Comparison of ENCODE assay signal across 16 mouse cellular contexts in genomic region chr14:62322581-62323344, GRCm38 (mm10). TPM values are rescaled to one million over a fixed set of nuclear protein-coding genes. Genes with fewer than 3 reads are reported as not detected.
DNase-seq lines count a peak whose midpoint lies in the region; ATAC-seq and TF ChIP-seq lines count a peak whose summit lies in the region.
"Had no signal": no experiment of that assay in that cellular context is flagged by ENCODE, and none has a peak within 500 bp of the region (broad histone marks: within the 10 kb centered on the region; RNA-seq: fewer than 3 reads in every experiment).

No protein-coding gene starts in this region.

- peak; percentile 60 for DNase-seq in forebrain, embryonic 14.5 days (ENCODE audit: low spot score)
- DNase-seq in kidney, adult 9 months, result peak; percentile 47
- DNase-seq in kidney, adult 18-20 months, result no peak
- no peak for DNase-seq in CH12.LX (ENCODE audit: extremely low read depth)
- no peak for DNase-seq in MN1 (ENCODE audit: low spot score)
- DNase-seq in embryo, embryonic 10.5 days (ENCODE audit: low spot score), result no peak
- DNase-seq: adrenal gland, adult 8-10 months; cerebellum, adult 9-11 months; thymus, adult 2 months had no signal

- ATAC-seq in forebrain, embryonic 14.5 days, result peak; percentile 66
- no peak for ATAC-seq in forebrain, embryonic 12.5 days (ENCODE audit: low FRiP score)
- no peak for ATAC-seq in kidney, embryonic 15.5 days (replicated peaks; ENCODE audit: low FRiP score)
- ATAC-seq: inflammation-experienced regulatory T-cells, adult 6 months had no signal

- no peaks in the 10 kb centered on the region for H3K36me3 ChIP-seq in forebrain, embryonic 14.5 days (ENCODE audit: control insufficient read depth, insufficient read depth, low read length)
- no peaks in the 10 kb centered on the region for H3K36me3 ChIP-seq in forebrain, embryonic 12.5 days (replicated peaks)
- H3K36me3 ChIP-seq in CH12.LX (replicated peaks in 1 of 2; ENCODE audit: control insufficient read depth in 1 of 2, insufficient read depth in 1 of 2, low read length in 1 of 2), result no peaks in the 10 kb centered on the region
- no peaks in the 10 kb centered on the region for H3K36me3 ChIP-seq in kidney, embryonic 15.5 days
- H3K36me3 ChIP-seq: heart, embryonic 12.5 days; hindbrain, embryonic 10.5 days; neural tube, embryonic 13.5 days had no signal

- H3K79me2 ChIP-seq in CH12.LX (replicated peaks; ENCODE audit: control insufficient read depth, extremely low read depth, insufficient read depth, poor library complexity, severe bottlenecking), result no peaks in the 10 kb centered on the region

- H3K4me3 ChIP-seq in forebrain, embryonic 14.5 days (ENCODE audit: low read depth, low read length), result no peak overlapping the region
- no peak overlapping the region for H3K4me3 ChIP-seq in forebrain, embryonic 12.5 days (replicated peaks)
- H3K4me3 ChIP-seq in CH12.LX (replicated peaks in 1 of 3; ENCODE audit: low read depth in 2 of 3, low read length in 2 of 3, poor library complexity in 1 of 3), result no peak overlapping the region
- H3K4me3 ChIP-seq in kidney, embryonic 15.5 days (replicated peaks), result no peak overlapping the region
- H3K4me3 ChIP-seq: heart, embryonic 12.5 days; hindbrain, embryonic 10.5 days; neural tube, embryonic 13.5 days had no signal

- in situ Hi-C loops in CH12.LX (cut with MboI; ENCODE audit: low pct_ligation_motif_present, low pct_unique_long_range_greater_than_20kb, low sequenced_read_pairs), result no loop called here

- H3K4me1 ChIP-seq in forebrain, embryonic 14.5 days (ENCODE audit: control insufficient read depth, insufficient read depth, low read length), result peaks cover 15% of the 10 kb centered on the region
- peaks cover 19% of the 10 kb centered on the region for H3K4me1 ChIP-seq in forebrain, embryonic 12.5 days
- H3K4me1 ChIP-seq in CH12.LX (ENCODE audit: control insufficient read depth in 1 of 2, insufficient read depth in 2 of 2), result no peaks in the 10 kb centered on the region
- peaks cover 10% of the 10 kb centered on the region for H3K4me1 ChIP-seq in kidney, embryonic 15.5 days

- peak overlapping the region; percentile 1; the same call in 1 of the 2 replicates for H3K27ac ChIP-seq in forebrain, embryonic 14.5 days (ENCODE audit: low read depth, low read length)
- no peak overlapping the region for H3K27ac ChIP-seq in forebrain, embryonic 12.5 days
- no peak overlapping the region for H3K27ac ChIP-seq in CH12.LX (ENCODE audit: insufficient read depth, low read depth)
- 0 out of 2 replicates have a peak overlapping the region, but pooled peaks have one; percentile 24 for H3K27ac ChIP-seq in kidney, embryonic 15.5 days
- H3K27ac ChIP-seq: hindbrain, embryonic 10.5 days; liver, embryonic 14.5 days; neural tube, embryonic 13.5 days had no signal

- no peak for TF ChIP-seq EP300 in CH12.LX (IDR thresholded peaks at IDR 0.05; ENCODE audit: low read length)

- H3K27me3 ChIP-seq in forebrain, embryonic 14.5 days (replicated peaks; ENCODE audit: control insufficient read depth, insufficient read depth, low read length), result no peaks in the 10 kb centered on the region
- H3K27me3 ChIP-seq in forebrain, embryonic 12.5 days, result no peaks in the 10 kb centered on the region
- no peaks in the 10 kb centered on the region for H3K27me3 ChIP-seq in CH12.LX (replicated peaks)
- H3K27me3 ChIP-seq in kidney, embryonic 15.5 days, result no peaks in the 10 kb centered on the region
- H3K27me3 ChIP-seq: heart, embryonic 12.5 days; neural tube, embryonic 13.5 days had no signal

- H3K4me2 ChIP-seq in forebrain, embryonic 14.5 days (ENCODE audit: low read length), result no peak overlapping the region
- H3K4me2 ChIP-seq in forebrain, embryonic 12.5 days, result no peak overlapping the region
- no peak overlapping the region for H3K4me2 ChIP-seq in CH12.LX (ENCODE audit: insufficient read depth, low read depth, poor library complexity, severe bottlenecking)
- H3K4me2 ChIP-seq in kidney, embryonic 15.5 days, result no peak overlapping the region
- H3K4me2 ChIP-seq: heart, embryonic 12.5 days; neural tube, embryonic 13.5 days had no signal

- TF ChIP-seq RAD21 in CH12.LX (IDR thresholded peaks at IDR 0.05; ENCODE audit: low read depth, low read length), result peak; percentile 23

- peak in 1 of 2 experiments; percentile 17; a peak in 2 of 4 replicates for TF ChIP-seq CTCF in CH12.LX (conservative IDR thresholded peaks at IDR 0.05 in 1 of 2, IDR thresholded peaks at IDR 0.05 in 1 of 2; ENCODE audit: low read depth in 2 of 2, low read length in 2 of 2)

- dilution Hi-C loops in CH12.LX (cut with MboI; ENCODE audit: extremely low pct_ligation_motif_present, extremely low pct_unique_long_range_greater_than_20kb, low sequenced_read_pairs), result no loop called here

- H3K9ac ChIP-seq in forebrain, embryonic 14.5 days (ENCODE audit: low read length), result no peak overlapping the region
- H3K9ac ChIP-seq in forebrain, embryonic 12.5 days, result no peak overlapping the region
- H3K9ac ChIP-seq in CH12.LX (ENCODE audit: insufficient read depth, low read depth), result no peak overlapping the region
- H3K9ac ChIP-seq in kidney, embryonic 15.5 days, result no peak overlapping the region
- H3K9ac ChIP-seq: heart, embryonic 12.5 days; liver, embryonic 14.5 days; neural tube, embryonic 13.5 days had no signal

- WGBS in forebrain, embryonic 14.5 days, result 26% methylated on average over 6 of the region's 6 CpGs
- 30% methylated on average over 6 of the region's 6 CpGs for WGBS in forebrain, embryonic 12.5 days
- 41% methylated on average over 6 of the region's 6 CpGs for WGBS in kidney, embryonic 15.5 days

- H3K9me3 ChIP-seq in forebrain, embryonic 14.5 days (replicated peaks; ENCODE audit: control insufficient read depth, low read length), result no peaks in the 10 kb centered on the region
- H3K9me3 ChIP-seq in forebrain, embryonic 12.5 days, result no peaks in the 10 kb centered on the region
- no peaks in the 10 kb centered on the region for H3K9me3 ChIP-seq in CH12.LX (replicated peaks; ENCODE audit: low read length)
- no peaks in the 10 kb centered on the region for H3K9me3 ChIP-seq in kidney, embryonic 15.5 days (replicated peaks)
- H3K9me3 ChIP-seq: heart, embryonic 12.5 days; hindbrain, embryonic 10.5 days; neural tube, embryonic 13.5 days had no signal

- no peak for TF ChIP-seq POLR2A in CH12.LX (IDR thresholded peaks at IDR 0.05; ENCODE audit: low read depth, low read length)

TF ChIP-seq in CH12.LX, 34 proteins besides CTCF, POLR2A, EP300 and RAD21:
- TF ChIP-seq IRF4 (IDR thresholded peaks at IDR 0.05; ENCODE audit: low read depth, low read length), result no peak
- no peak for TF ChIP-seq MAX (IDR thresholded peaks at IDR 0.05; ENCODE audit: low read length)
- no peak for TF ChIP-seq PAX5 (IDR thresholded peaks at IDR 0.05; ENCODE audit: low read length)
- TF ChIP-seq POLR2AphosphoS2 (IDR thresholded peaks at IDR 0.05; ENCODE audit: low read depth, low read length), result no peak
- no peak for TF ChIP-seq BHLHE40 (IDR thresholded peaks at IDR 0.05; ENCODE audit: low read depth, low read length)
- TF ChIP-seq ZC3H11A (IDR thresholded peaks at IDR 0.05; ENCODE audit: low read depth, low read length), result no peak
- no peak for TF ChIP-seq JUND (conservative IDR thresholded peaks at IDR 0.05; ENCODE audit: low read depth, low read length)
- TF ChIP-seq MAFK (IDR thresholded peaks at IDR 0.05; ENCODE audit: insufficient replicate concordance, low read length), result no peak
- TF ChIP-seq CHD2 (IDR thresholded peaks at IDR 0.05; ENCODE audit: low read length), result no peak
- TF ChIP-seq TBP (conservative IDR thresholded peaks at IDR 0.05; ENCODE audit: low read depth, low read length), result no peak
- TF ChIP-seq E2F4 (IDR thresholded peaks at IDR 0.05; ENCODE audit: insufficient replicate concordance, low read depth, low read length), result no peak
- TF ChIP-seq GABPA (IDR thresholded peaks at IDR 0.05; ENCODE audit: insufficient replicate concordance, low read depth, low read length), result no peak
- TF ChIP-seq ELF1 (IDR thresholded peaks at IDR 0.05; ENCODE audit: low read depth, low read length), result no peak
TF ChIP-seq in CH12.LX: peak in this region for 0.

RNA-seq across cellular contexts. Expression of gene Dleu7, which starts 29.9 kb away (rescaled TPM):
- 24.3 and 28.2 TPM in 2 replicates for polyA plus RNA-seq in forebrain, embryonic 14.5 days (2014; fragmentation: Nextera tagmentation; extraction: Ambion mirVana)
- 9.1 and 10.2 TPM in 2 replicates for polyA plus RNA-seq in forebrain, embryonic 12.5 days (2016; fragmentation: Nextera tagmentation; extraction: Ambion mirVana)
- total RNA-seq in CH12.LX (2012; rRNA removed), result not detected in 2 replicates
- not detected in 2 replicates for total RNA-seq in CH12.LX (2014; rRNA removed)
- not detected in 2 replicates for polyA plus RNA-seq in CH12.LX (2012; ENCODE audit: insufficient read length, low read depth)
- 4.2 and 4.8 TPM in 2 replicates for polyA plus RNA-seq in kidney, embryonic 15.5 days (2015; fragmentation: Nextera tagmentation; extraction: Ambion mirVana)
- polyA plus RNA-seq: inflammation-experienced regulatory T-cells, adult 6 months had no signal

RNA-seq across cellular contexts. Expression of gene Rnaseh2b, which starts 30.4 kb away (rescaled TPM):
- 79.6 and 82.6 TPM in 2 replicates for polyA plus RNA-seq in forebrain, embryonic 14.5 days (2014; fragmentation: Nextera tagmentation; extraction: Ambion mirVana)
- polyA plus RNA-seq in forebrain, embryonic 12.5 days (2016; fragmentation: Nextera tagmentation; extraction: Ambion mirVana), result 78.8 and 80.8 TPM in 2 replicates
- total RNA-seq in CH12.LX (2012; rRNA removed) (21.2 and 30.3 TPM in 2 replicates), CH12.LX (2014; rRNA removed) (53.6 and 53.9 TPM in 2 replicates)
- polyA plus RNA-seq in CH12.LX (2012; ENCODE audit: insufficient read length, low read depth), result 63.7 and 66.3 TPM in 2 replicates
- 53.6 and 56.5 TPM in 2 replicates for polyA plus RNA-seq in kidney, embryonic 15.5 days (2015; fragmentation: Nextera tagmentation; extraction: Ambion mirVana)

Comparison
In these comparisons a context has a peak if more than half of its experiments do, and no peak if none do; other contexts are left out.
1. DNase-seq: peak in forebrain, embryonic 14.5 days (single experiment) and kidney, adult 9 months (single experiment); none in kidney, adult 18-20 months (single experiment), CH12.LX (single experiment), MN1 (single experiment) and embryo, embryonic 10.5 days (single experiment).
2. H3K27ac ChIP-seq: peak in forebrain, embryonic 14.5 days (single experiment) and kidney, embryonic 15.5 days (single experiment); none in forebrain, embryonic 12.5 days (single experiment) and CH12.LX (single experiment).